Mouse (Mus musculus) liver, postnatal 0 days (tissue): Measurements from ENCODE around the gene Pgm1.

Experiments
- CTCF ChIP-seq: sonication (generic); IDR thresholded peaks from 2 replicates; pipeline ENCODE4 v1.5.1; 2016; ENCODE audit warnings: antibody characterized with exemption, low read depth
- EP300 ChIP-seq: IDR thresholded peaks from 2 replicates; pipeline ENCODE4 v1.6.1; 2016; ENCODE audit warnings: antibody characterized with exemption, low read depth, mild to moderate bottlenecking

GRCm38 (mm10) chr4:99947896-99948295 is 18.7 kb downstream of the Pgm1 start:
- TF ChIP-seq CTCF: no peak
- TF ChIP-seq EP300: no peak
